Mouse (Mus musculus) kidney, postnatal 0 days (tissue): ENCODE results near the gene Slc35b3. TPM values are rescaled to one million over a fixed set of nuclear protein-coding genes. Genes with fewer than 3 reads are reported as not detected.

ENCODE experiments used
- ATAC-seq: fragments of 200-750 bp; cut with Nextera tagmentation; replicated peaks from 2 replicates; pipeline ENCODE4 v1.8.0; 2017; ENCODE audit warnings: low read depth, moderate number of reproducible peaks, moderate TSS enrichment, moderate library complexity; ENCODE audit not compliant: low FRiP score
- DNase-seq: peaks from one replicate; pipeline ENCODE4 v3.0.0-alpha.2; 2016; ENCODE audit warnings: low spot score
- H3K27ac ChIP-seq: fragments of 300-500 bp; sonication (generic); 2 replicates; pipeline ENCODE4 v1.5.1; 2014; ENCODE audit warnings: mild to moderate bottlenecking
- H3K27me3 ChIP-seq: fragments of 300-500 bp; sonication (generic); 2 replicates; pipeline ENCODE4 v1.6.1; 2014; ENCODE audit warnings: low read length, mixed read lengths; ENCODE audit not compliant: insufficient read depth
- H3K36me3 ChIP-seq: fragments of 300-500 bp; sonication (generic); 2 replicates; pipeline ENCODE4 v1.6.1; 2014; ENCODE audit warnings: low read length, mixed read lengths; ENCODE audit not compliant: insufficient read depth
- H3K4me1 ChIP-seq: fragments of 300-500 bp; sonication (generic); replicated peaks from 2 replicates; pipeline ENCODE4 v1.6.1; 2014; ENCODE audit warnings: antibody characterized with exemption, low read length, mixed read lengths; ENCODE audit not compliant: insufficient read depth
- H3K4me2 ChIP-seq: fragments of 300-500 bp; sonication (generic); 2 replicates; pipeline ENCODE4 v1.6.1; 2014; ENCODE audit warnings: mild to moderate bottlenecking, low read length, moderate library complexity, mixed read lengths
- H3K4me3 ChIP-seq: fragments of 300-500 bp; sonication (generic); replicated peaks from 2 replicates; pipeline ENCODE4 v1.5.1; 2014; ENCODE audit warnings: low read depth, low read length
- H3K9ac ChIP-seq: fragments of 300-500 bp; sonication (generic); 2 replicates; pipeline ENCODE4 v1.6.1; 2014; ENCODE audit warnings: low read depth, low read length
- H3K9me3 ChIP-seq: fragments of 300-500 bp; sonication (generic); replicated peaks from 2 replicates; pipeline ENCODE4 v1.6.1; 2016; ENCODE audit warnings: low read length, inconsistent platforms, mixed read lengths
- CTCF ChIP-seq: IDR thresholded peaks from 2 replicates; pipeline ENCODE4 v1.5.1; 2016; ENCODE audit warnings: antibody characterized with exemption, low read depth, mild to moderate bottlenecking, moderate library complexity
- WGBS: fragments of 180-500 bp; shearing (Covaris S2); extraction: QIAGEN DNeasy Blood & Tissue Kit; methylation state at CpG from one replicate; pipeline ENCODE4 v1.1.7; 2014; 5-methylcytosine and 5-hydroxymethylcytosine counted together
- polyA plus RNA-seq: library from polyadenylated mRNA; unstranded; fragments of >200 nt; fragmentation: Nextera tagmentation; extraction: Ambion mirVana; gene quantifications from 2 replicates; pipeline ENCODE4 v1.2.1, GENCODE M21; 2015

Gene Slc35b3
- polyA plus RNA-seq, 1 experiment from 2014 or later: 49.4 TPM

GRCm38 (mm10) chr13:38944951-38945350 lies 15.7 kb downstream of the Slc35b3 start:
- no peak overlapping the region for H3K27ac ChIP-seq
- peaks cover 24% of the 10 kb centered on the region; the same call in 1 of the 2 replicates for H3K36me3 ChIP-seq
- no peak overlapping the region for H3K4me3 ChIP-seq
- no peaks in the 10 kb centered on the region for H3K9me3 ChIP-seq
- no peak for TF ChIP-seq CTCF
- 83% methylated on average over 6 of the region's 6 CpGs for WGBS
- no peaks in the 10 kb centered on the region for H3K27me3 ChIP-seq
- H3K4me1 ChIP-seq: no peaks in the 10 kb centered on the region
- ATAC-seq (no peak), DNase-seq (no peak)
- H3K4me2 ChIP-seq: no peak overlapping the region
- H3K9ac ChIP-seq: no peak overlapping the region

DNA sequence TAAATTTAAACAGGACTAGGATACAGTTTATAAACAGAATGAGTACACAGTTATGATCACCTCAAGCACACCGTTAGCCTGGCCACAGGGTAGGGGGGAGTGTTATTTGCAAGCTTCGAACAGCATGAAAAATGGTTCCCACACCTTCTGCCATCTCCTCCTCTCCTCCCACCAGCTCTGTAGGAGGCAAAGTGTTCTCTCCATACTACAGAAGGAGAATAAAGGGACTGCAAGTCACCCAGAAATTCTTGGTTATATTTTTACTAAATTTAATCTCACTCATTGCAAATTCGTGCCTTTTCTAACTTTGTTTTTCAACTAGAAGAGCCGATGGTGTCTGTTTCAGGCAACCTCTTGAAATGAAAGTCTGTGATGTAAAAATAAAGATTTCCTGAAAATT lies 18.9 kb downstream of the Slc35b3 start:
- H3K9me3 ChIP-seq: no peaks in the 10 kb centered on the region
- no peak overlapping the region for H3K9ac ChIP-seq
- ATAC-seq: no peak
- no peak for TF ChIP-seq CTCF
- no peaks in the 10 kb centered on the region for H3K4me1 ChIP-seq
- no peak overlapping the region for H3K4me3 ChIP-seq
- no peak for DNase-seq
- WGBS: 85% methylated on average over 4 of the region's 4 CpGs
- no peaks in the 10 kb centered on the region for H3K27me3 ChIP-seq
- H3K27ac ChIP-seq: no peak overlapping the region
- no peak overlapping the region for H3K4me2 ChIP-seq
- H3K36me3 ChIP-seq: peaks cover 17% of the 10 kb centered on the region; the same call in 1 of the 2 replicates

- no peak overlapping the region for H3K4me2 ChIP-seq
- no peak overlapping the region for H3K9ac ChIP-seq
- no peak overlapping the region for H3K4me3 ChIP-seq
- H3K4me1 ChIP-seq: no peaks in the 10 kb centered on the region
- ATAC-seq (no peak), DNase-seq (no peak)
- no peaks in the 10 kb centered on the region for H3K27me3 ChIP-seq
- TF ChIP-seq CTCF: no peak
- no peaks in the 10 kb centered on the region for H3K9me3 ChIP-seq
- 95% methylated on average over 19 of the region's 19 CpGs for WGBS
- H3K36me3 ChIP-seq: peaks cover 21% of the 10 kb centered on the region; the same call in 1 of the 2 replicates
- H3K27ac ChIP-seq: no peak overlapping the region
These were observed 19.4 kb downstream of the Slc35b3 start for GRCm38 (mm10) chr13:38941280-38941679.

DNA sequence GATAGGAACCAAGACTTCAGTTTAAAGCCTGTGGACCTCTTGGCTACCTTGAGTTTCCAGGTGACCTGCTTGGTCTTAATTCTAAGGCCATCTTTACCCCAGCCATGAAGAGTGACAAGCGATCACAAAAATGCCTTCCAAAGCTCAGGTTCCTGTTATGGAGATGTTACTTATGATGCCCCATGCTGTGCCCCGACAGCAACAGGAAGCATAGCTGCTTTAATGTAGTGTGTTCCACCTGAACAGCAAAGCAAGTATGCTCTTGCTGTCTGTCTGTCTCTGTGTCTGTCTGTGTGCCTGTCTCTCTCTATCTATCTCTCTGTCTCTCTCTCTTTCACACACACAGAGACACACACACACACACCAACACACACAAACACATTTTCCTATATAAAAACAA lies 22.2 kb downstream of the Slc35b3 start:
- no peak overlapping the region for H3K9ac ChIP-seq
- ATAC-seq: no peak
- no peaks in the 10 kb centered on the region for H3K9me3 ChIP-seq
- DNase-seq: no peak
- H3K27ac ChIP-seq: no peak overlapping the region
- TF ChIP-seq CTCF: no peak
- H3K27me3 ChIP-seq: no peaks in the 10 kb centered on the region
- H3K4me1 ChIP-seq: no peaks in the 10 kb centered on the region
- 91% methylated on average over 2 of the region's 2 CpGs for WGBS
- peaks cover 37% of the 10 kb centered on the region for H3K36me3 ChIP-seq
- H3K4me2 ChIP-seq: no peak overlapping the region
- H3K4me3 ChIP-seq: no peak overlapping the region

DNA sequence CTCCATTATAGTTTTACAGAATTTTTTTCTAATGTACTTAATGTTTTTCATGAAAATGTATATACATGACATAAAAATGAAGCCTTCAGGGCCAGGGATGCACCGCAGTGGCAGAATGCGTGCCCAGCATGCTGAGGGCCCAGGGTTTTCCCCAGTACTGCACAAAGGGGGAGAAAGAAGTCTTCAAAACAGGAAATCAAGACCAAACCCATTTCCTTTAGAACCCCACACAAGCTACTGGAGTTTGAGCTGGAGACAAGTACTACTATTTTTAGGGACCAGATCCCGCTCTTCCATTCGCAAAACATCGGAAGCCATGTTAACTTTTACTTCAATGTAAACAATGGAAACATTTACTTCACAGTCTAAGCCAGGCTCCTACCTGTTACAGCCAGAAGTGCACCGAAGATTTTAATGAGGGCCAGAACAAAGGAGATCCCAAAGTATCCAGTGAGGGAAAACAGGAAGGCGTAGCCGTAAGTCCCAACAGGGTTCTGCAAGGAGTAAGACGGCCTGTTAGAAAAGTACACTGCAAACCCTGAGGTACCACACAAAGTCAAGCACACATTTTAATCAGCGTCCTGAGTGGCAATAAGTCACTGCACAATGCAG lies 23.7 kb downstream of the Slc35b3 start:
- Histone ChIP-seq H3K36me3 (peaks cover 43% of the 10 kb centered on the region), H3K4me1 (no peaks in the 10 kb centered on the region), H3K9me3 (no peaks in the 10 kb centered on the region), H3K4me3 (no peak overlapping the region), H3K9ac (no peak overlapping the region), H3K4me2 (no peak overlapping the region), H3K27me3 (no peaks in the 10 kb centered on the region), H3K27ac (no peak overlapping the region)
- no peak for TF ChIP-seq CTCF
- DNase-seq (no peak), ATAC-seq (no peak)
- WGBS: 84% methylated on average over 10 of the region's 10 CpGs

- WGBS: 93% methylated on average over 10 of the region's 10 CpGs
- H3K4me2 ChIP-seq: no peak overlapping the region
These were observed 24.7 kb downstream of the Slc35b3 start for GRCm38 (mm10) chr13:38935856-38936446.

More at GRCm38 (mm10) chr13:38935856-38936446, 24.7 kb downstream of the Slc35b3 start:
- TF ChIP-seq CTCF: no peak
- Histone ChIP-seq H3K36me3 (peaks cover 43% of the 10 kb centered on the region), H3K27ac (no peak overlapping the region), H3K9ac (no peak overlapping the region), H3K27me3 (no peaks in the 10 kb centered on the region), H3K4me1 (no peaks in the 10 kb centered on the region), H3K4me3 (no peak overlapping the region), H3K9me3 (no peaks in the 10 kb centered on the region)
- no peak for DNase-seq
- no peak for ATAC-seq
